Mouse (Mus musculus): ENCODE results near the gene Lmntd2.
"Not testable (repeated sequence)": the region's sequence is repeated elsewhere in the genome, so short reads cannot be mapped to it uniquely, and the experiment has no call there.

The Lmntd2 gene

GRCm38 (mm10) chr7:141213605-141214235 is at the start of gene Lmntd2:
TSS of gene Lmntd2 (minus strand) at chr7:141214080.
- no peak for DNase-seq

GRCm38 (mm10) chr7:141263640-141264039 is 49.8 kb upstream of the Lmntd2 start:
- no peak for DNase-seq

- no peak for DNase-seq
These were observed 47.6 kb upstream of the Lmntd2 start for GRCm38 (mm10) chr7:141261480-141261879.

- DNase-seq = no peak
These were observed 42.3 kb upstream of the Lmntd2 start for GRCm38 (mm10) chr7:141256159-141256558.

- not testable (repeated sequence) for DNase-seq
These were observed 36.6 kb upstream of the Lmntd2 start for GRCm38 (mm10) chr7:141250486-141250885.

GRCm38 (mm10) chr7:141231551-141231950 is 17.7 kb upstream of the Lmntd2 start:
- DNase-seq = no peak

GRCm38 (mm10) chr7:141231111-141231510 is 17.2 kb upstream of the Lmntd2 start:
- DNase-seq = no peak

- DNase-seq = no peak
These were observed 16.7 kb upstream of the Lmntd2 start for GRCm38 (mm10) chr7:141230570-141230969.

- DNase-seq = no peak
These were observed 15.8 kb upstream of the Lmntd2 start for GRCm38 (mm10) chr7:141229702-141230101.

- DNase-seq = peak; percentile 92
These were observed 14.6 kb upstream of the Lmntd2 start, which contains the start of gene Phrf1 for GRCm38 (mm10) chr7:141228279-141229067. TSS of gene Phrf1 (plus strand) at chr7:141228784.

GRCm38 (mm10) chr7:141227796-141228195 is 13.9 kb upstream of the Lmntd2 start:
- no peak for DNase-seq

GRCm38 (mm10) chr7:141226535-141226934 is 12.7 kb upstream of the Lmntd2 start:
- no peak for DNase-seq

GRCm38 (mm10) chr7:141222696-141223215 is 8.9 kb upstream of the Lmntd2 start:
- DNase-seq = no peak

GRCm38 (mm10) chr7:141222126-141222467 is 8.2 kb upstream of the Lmntd2 start:
- DNase-seq = no peak

GRCm38 (mm10) chr7:141221249-141222125 is 7.6 kb upstream of the Lmntd2 start:
- peak; percentile 99 for DNase-seq

- DNase-seq = no peak
These were observed 6.5 kb upstream of the Lmntd2 start for GRCm38 (mm10) chr7:141220377-141220776.

- DNase-seq = no peak
These were observed 5.7 kb upstream of the Lmntd2 start for GRCm38 (mm10) chr7:141219558-141220099.

- no peak for DNase-seq
These were observed 4.8 kb upstream of the Lmntd2 start for GRCm38 (mm10) chr7:141218557-141219133.

- DNase-seq = no peak
These were observed 4.3 kb upstream of the Lmntd2 start for GRCm38 (mm10) chr7:141218141-141218540.

GRCm38 (mm10) chr7:141217343-141218013 is 3.6 kb upstream of the Lmntd2 start:
- no peak for DNase-seq

- DNase-seq = no peak
These were observed 3.0 kb upstream of the Lmntd2 start for GRCm38 (mm10) chr7:141216894-141217293.

Measured in lung, postnatal 10 days (tissue).